Mouse (Mus musculus) neural tube, embryonic 13.5 days (tissue): Measurements from ENCODE around the gene Usp5. TPM values are rescaled to one million over a fixed set of nuclear protein-coding genes. Genes with fewer than 3 reads are reported as not detected.
"Not testable (repeated sequence)": the region's sequence is repeated elsewhere in the genome, so short reads cannot be mapped to it uniquely, and the experiment has no call there.

Experiments
- ATAC-seq: fragments of 200-750 bp; cut with Nextera tagmentation; 2 replicates; pipeline ENCODE4 v1.8.0; 2017; ENCODE audit warnings: low read depth, mild to moderate bottlenecking, moderate TSS enrichment, moderate library complexity
- H3K27ac ChIP-seq: fragments of 300-500 bp; sonication (generic); replicated peaks from 2 replicates; pipeline ENCODE4 v1.5.1; 2015; ENCODE audit warnings: moderate library complexity, mild to moderate bottlenecking, inconsistent platforms
- H3K27me3 ChIP-seq: fragments of 300-500 bp; sonication (generic); 2 replicates; pipeline ENCODE4 v1.6.1; 2015; ENCODE audit warnings: mild to moderate bottlenecking, inconsistent platforms
- H3K36me3 ChIP-seq: fragments of 300-500 bp; sonication (generic); 2 replicates; pipeline ENCODE4 v1.6.1; 2015; ENCODE audit warnings: mild to moderate bottlenecking, inconsistent platforms
- H3K4me1 ChIP-seq: fragments of 300-500 bp; sonication (generic); replicated peaks from 2 replicates; pipeline ENCODE4 v1.6.1; 2015; ENCODE audit warnings: inconsistent platforms
- H3K4me2 ChIP-seq: fragments of 300-500 bp; sonication (generic); 2 replicates; pipeline ENCODE4 v1.6.1; 2015; ENCODE audit warnings: inconsistent platforms, mild to moderate bottlenecking, moderate library complexity
- H3K4me3 ChIP-seq: fragments of 300-500 bp; sonication (generic); 2 replicates; pipeline ENCODE4 v1.5.1; 2015; ENCODE audit warnings: mild to moderate bottlenecking, inconsistent platforms
- H3K9ac ChIP-seq: fragments of 300-500 bp; sonication (generic); 2 replicates; pipeline ENCODE4 v1.6.1; 2015; ENCODE audit warnings: moderate library complexity, mild to moderate bottlenecking, inconsistent platforms
- H3K9me3 ChIP-seq: fragments of 300-500 bp; sonication (generic); 2 replicates; pipeline ENCODE4 v1.6.1; 2016; ENCODE audit warnings: inconsistent platforms
- WGBS: fragments of 180-500 bp; shearing (Covaris S2); methylation state at CpG from one replicate; pipeline ENCODE4 v1.1.7; 2015; 5-methylcytosine and 5-hydroxymethylcytosine counted together
- polyA plus RNA-seq: library from polyadenylated mRNA; unstranded; fragments of >200 nt; fragmentation: Nextera tagmentation; extraction: Ambion mirVana; gene quantifications from 2 replicates; pipeline ENCODE4 v1.2.1, GENCODE M21; 2015

Gene Usp5
- polyA plus RNA-seq, 1 experiment from 2014 or later, result 176 TPM

DNA sequence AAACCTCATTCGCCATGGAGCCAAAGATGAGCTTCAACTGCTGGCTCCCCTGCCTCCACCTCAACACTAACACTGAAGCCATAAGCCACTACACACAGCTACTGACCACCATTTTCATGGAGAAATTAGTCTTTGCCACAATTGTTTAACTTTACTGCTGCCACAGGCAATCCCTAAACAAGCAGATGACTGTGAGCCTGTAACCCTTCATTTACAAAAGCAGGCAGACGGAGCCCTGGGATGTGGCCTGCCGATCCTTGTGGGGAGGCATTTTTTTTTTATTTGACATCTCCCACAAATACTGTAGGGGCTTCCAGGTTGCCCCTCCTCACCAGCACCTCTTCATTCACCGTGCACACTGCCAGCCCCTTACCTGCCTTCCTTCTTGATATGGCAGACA lies 12.7 kb downstream of the Usp5 start:
- Histone ChIP-seq H3K9ac (no peak overlapping the region), H3K9me3 (no peaks in the 10 kb centered on the region), H3K27ac (no peak overlapping the region), H3K4me2 (no peak overlapping the region), H3K36me3 (peaks cover 76% of the 10 kb centered on the region), H3K4me3 (no peak overlapping the region), H3K4me1 (peaks cover 32% of the 10 kb centered on the region), H3K27me3 (no peaks in the 10 kb centered on the region)
- 91% methylated on average over 4 of the region's 4 CpGs for WGBS
- ATAC-seq, result no peak

DNA sequence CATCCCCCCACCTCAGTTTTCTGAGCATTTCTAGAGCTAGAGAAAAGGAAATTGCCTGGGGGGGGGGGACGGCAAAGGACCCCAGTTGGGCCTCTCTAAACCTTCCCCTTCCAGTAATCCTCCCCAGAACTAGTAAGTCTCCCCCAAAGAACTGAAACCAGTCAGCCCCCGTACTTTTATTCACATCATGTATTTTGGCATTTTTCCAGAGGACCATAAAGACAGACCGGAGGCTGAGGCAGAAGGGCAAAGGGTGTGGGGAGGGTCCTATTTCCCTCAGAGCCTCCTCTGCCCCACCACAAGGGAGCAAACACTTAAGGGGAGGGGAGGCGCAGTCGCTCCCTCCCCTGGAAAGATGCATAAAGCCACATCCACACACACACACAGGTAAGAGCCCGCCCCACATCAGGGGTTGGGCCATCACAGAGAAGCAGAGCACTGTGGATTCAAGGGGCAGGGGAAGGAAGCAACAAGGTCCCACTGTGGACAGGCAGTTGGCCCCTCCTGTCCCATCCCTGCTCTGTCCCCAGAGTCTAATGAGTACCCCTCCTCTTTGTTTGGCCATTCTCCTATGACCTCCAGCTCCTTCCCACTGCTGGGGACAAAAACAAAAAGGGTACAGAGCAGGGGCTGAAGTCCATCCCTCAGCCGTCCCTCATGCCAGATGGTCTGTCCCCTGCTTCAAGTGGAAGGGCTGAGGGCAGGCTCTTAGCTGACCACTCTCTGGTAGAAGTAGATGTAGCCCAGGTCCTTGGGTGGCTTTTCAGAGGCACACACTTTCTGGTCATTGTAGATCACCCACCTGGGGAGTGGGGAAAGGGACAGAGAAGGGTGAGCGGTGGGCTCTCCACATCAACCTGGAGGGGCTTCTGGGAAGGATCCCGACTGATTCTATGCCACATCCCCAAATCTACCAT lies 14.2 kb downstream of the Usp5 start:
- Histone ChIP-seq H3K4me2 (peak overlapping the region; percentile 81), H3K4me3 (no peak overlapping the region), H3K9me3 (no peaks in the 10 kb centered on the region), H3K9ac (0 out of 2 replicates have a peak overlapping the region, but pooled peaks have one; percentile 17), H3K27ac (no peak overlapping the region; the same call in 1 of the 2 replicates), H3K27me3 (no peaks in the 10 kb centered on the region), H3K36me3 (peaks cover 74% of the 10 kb centered on the region), H3K4me1 (peaks cover 34% of the 10 kb centered on the region)
- ATAC-seq, result no peak; the same call in 1 of the 2 replicates
- 65% methylated on average over 9 of the region's 9 CpGs for WGBS

DNA sequence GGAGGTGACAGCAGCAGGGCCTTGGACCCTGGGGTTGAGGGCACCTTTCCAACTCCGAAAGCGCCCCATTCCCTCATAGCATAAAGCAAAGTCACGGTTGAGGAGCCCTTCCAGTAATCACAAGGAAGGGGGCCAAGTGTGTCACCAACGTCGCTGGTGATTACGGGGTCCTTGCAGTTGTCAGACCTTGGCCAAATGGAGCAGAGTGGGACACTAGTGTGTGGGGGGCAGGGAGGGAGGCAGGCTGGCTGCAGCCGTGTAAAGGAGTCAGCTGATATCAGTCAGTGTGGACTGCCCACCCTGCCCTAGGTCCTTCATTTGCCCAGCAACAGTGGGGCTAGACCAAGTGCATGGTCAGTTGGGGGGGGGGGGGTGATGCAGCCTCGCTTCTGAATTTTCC lies 14.8 kb downstream of the Usp5 start:
- Histone ChIP-seq H3K9ac (peak overlapping the region; percentile 85), H3K4me1 (peaks cover 41% of the 10 kb centered on the region), H3K9me3 (no peaks in the 10 kb centered on the region), H3K27me3 (no peaks in the 10 kb centered on the region), H3K27ac (peak overlapping the region; percentile 86), H3K36me3 (peaks cover 67% of the 10 kb centered on the region), H3K4me2 (peak overlapping the region; percentile 81), H3K4me3 (peak overlapping the region; percentile 58)
- WGBS, result 50% methylated on average over 8 of the region's 8 CpGs
- peak; percentile 42 for ATAC-seq

DNA sequence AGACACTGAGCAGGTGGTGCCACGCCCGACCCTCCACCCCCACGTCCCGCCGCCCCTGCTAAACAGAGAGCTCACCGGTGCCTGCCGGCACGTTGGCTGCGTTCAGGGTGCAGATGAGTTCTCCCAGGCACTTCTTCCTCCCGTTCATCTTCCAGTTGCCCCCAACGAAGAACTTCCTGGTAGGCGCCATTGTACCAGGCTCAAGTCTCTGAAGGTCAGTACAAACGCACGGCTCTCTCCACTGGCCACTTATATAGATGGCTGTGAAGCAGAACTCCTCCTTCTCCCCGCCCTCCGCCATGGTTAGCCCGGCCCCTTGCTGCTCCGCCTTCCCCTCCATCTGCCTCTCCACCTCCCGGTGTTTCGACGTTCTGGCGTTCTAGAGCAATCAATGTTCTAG lies 15.4 kb downstream of the Usp5 start, which contains the start of gene Tpi1:
Gene Tpi1, minus strand, starts transcription at position 364 of the 400 bp plus-strand sequence.
- Histone ChIP-seq H3K9me3 (no peaks in the 10 kb centered on the region), H3K4me2 (peak within 1 kb of the TSS; percentile 81), H3K36me3 (peaks cover 62% of the 10 kb centered on the region), H3K27me3 (no peaks in the 10 kb centered on the region), H3K4me3 (peak within 1 kb of the TSS; percentile 58), H3K9ac (peak within 1 kb of the TSS; percentile 85), H3K4me1 (peaks cover 46% of the 10 kb centered on the region), H3K27ac (peak within 1 kb of the TSS; percentile 86)
- 0% methylated on average over 22 of the region's 22 CpGs for WGBS
- ATAC-seq, result peak; percentile 87

DNA sequence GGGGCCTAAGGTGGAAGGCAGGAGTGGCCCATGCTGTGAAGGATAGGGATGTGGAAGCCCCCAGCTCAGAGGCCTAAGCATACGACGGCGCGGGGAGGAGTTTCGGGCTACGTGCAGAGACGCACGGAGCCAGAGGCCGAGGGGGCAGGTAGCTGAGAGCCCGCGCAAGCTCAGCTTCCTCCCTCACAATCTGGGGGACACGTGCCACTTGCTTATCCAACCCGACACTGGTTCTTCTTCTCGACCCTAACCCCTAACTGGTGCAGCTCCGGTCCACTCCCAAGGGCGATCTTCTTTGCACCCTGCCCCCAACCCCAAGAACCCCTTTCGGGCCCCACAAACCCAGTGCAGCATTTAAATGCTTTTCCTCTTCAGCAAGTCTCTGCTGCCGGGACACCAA lies 15.8 kb downstream of the Usp5 start:
- H3K9ac ChIP-seq, result peak overlapping the region; percentile 85
- no peaks in the 10 kb centered on the region for H3K27me3 ChIP-seq
- peak overlapping the region; percentile 81 for H3K4me2 ChIP-seq
- peak overlapping the region; percentile 86 for H3K27ac ChIP-seq
- peaks cover 51% of the 10 kb centered on the region for H3K4me1 ChIP-seq
- peak; percentile 78 for ATAC-seq
- WGBS, result 0% methylated on average over 18 of the region's 18 CpGs
- peak overlapping the region; percentile 58 for H3K4me3 ChIP-seq
- H3K9me3 ChIP-seq, result no peaks in the 10 kb centered on the region
- H3K36me3 ChIP-seq, result peaks cover 58% of the 10 kb centered on the region

DNA sequence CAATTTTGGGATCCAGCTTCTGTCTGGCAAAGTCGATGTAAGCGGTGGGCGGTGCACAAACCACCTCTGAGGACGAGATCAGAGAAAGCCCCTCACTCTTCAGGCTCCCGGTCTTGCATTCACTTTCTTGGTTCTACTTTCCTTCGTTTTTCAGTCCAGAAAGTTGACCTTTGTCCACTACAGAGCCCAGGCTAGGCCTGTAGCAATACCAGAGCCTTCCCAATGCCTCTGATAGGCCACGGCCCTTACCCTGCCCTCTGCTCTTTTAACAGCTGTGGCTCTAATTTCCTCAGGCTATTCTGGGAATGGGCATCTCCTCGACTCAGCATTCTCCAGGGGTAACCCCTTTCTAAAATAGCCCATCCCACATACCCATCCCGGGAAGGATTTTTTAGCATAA lies 16.4 kb downstream of the Usp5 start:
- peak overlapping the region; percentile 58 for H3K4me3 ChIP-seq
- H3K9ac ChIP-seq, result peak overlapping the region; percentile 85
- peaks cover 56% of the 10 kb centered on the region for H3K4me1 ChIP-seq
- 21% methylated on average over 9 of the region's 9 CpGs for WGBS
- H3K9me3 ChIP-seq, result no peaks in the 10 kb centered on the region
- ATAC-seq, result no peak
- peaks cover 51% of the 10 kb centered on the region for H3K36me3 ChIP-seq
- no peaks in the 10 kb centered on the region for H3K27me3 ChIP-seq
- peak overlapping the region; percentile 86 for H3K27ac ChIP-seq
- peak overlapping the region; percentile 81 for H3K4me2 ChIP-seq

DNA sequence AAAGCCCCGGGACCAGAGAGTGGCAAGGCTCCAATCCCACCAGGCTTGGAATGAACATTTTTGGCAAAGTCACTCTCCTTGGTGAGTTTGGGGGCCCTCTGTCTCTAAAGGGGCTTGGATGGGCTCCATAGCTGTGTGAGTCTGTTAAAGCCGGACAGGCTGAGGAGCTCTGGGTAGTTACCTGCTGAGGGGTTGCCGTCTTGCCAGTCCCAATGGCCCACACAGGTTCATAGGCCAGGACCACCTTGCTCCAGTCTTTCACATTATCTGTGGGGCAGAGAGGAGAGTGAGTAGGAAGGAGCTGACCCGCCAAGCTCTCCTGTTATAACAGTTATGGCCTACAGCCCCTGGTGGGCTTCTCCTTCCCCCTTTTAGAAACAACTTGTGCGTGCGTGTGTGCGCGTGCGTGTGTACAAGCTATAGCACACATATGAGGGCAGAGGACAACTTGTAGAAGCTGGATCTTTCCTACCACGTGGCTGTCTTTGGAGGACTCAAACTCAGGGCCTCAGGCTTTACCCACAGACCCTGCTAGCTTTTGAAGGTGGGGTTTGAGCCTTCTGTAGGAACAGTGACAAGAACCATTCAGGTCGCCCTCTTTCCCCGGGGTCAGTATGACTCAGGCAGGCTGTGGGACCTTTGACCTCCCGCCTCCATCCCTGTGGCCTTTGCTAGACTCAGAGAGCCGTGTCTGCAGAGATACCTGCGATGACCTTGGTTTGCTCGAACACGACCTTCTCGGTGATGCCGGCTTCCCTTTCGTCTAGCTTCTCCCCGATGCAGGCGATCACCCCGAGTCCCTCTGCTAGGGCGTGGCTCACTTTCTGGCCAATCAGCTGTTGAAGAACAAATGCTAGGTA lies 17.4 kb downstream of the Usp5 start:
- Histone ChIP-seq H3K4me3 (peak overlapping the region; percentile 58), H3K4me1 (peaks cover 56% of the 10 kb centered on the region), H3K27ac (no peak overlapping the region), H3K27me3 (no peaks in the 10 kb centered on the region), H3K4me2 (peak overlapping the region; percentile 81), H3K36me3 (peaks cover 42% of the 10 kb centered on the region), H3K9ac (peak overlapping the region; percentile 85), H3K9me3 (no peaks in the 10 kb centered on the region)
- WGBS, result 88% methylated on average over 24 of the region's 24 CpGs
- ATAC-seq, result no peak

DNA sequence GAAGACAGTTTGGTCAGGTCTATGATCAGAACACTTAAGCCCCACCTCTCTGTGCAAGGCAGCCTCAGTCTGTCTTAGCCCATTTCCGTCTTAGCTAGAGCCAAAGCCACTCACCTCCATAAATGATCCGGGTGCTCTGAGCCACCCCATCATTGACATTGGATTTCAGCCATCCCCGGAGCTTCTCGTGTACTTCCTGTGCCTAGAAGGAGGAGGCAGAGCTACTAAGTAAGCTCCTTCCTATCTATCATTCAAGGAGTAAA lies 17.9 kb downstream of the Usp5 start:
- Histone ChIP-seq H3K4me3 (no peak overlapping the region), H3K27ac (no peak overlapping the region), H3K4me2 (no peak overlapping the region), H3K27me3 (no peaks in the 10 kb centered on the region), H3K36me3 (peaks cover 36% of the 10 kb centered on the region), H3K9me3 (no peaks in the 10 kb centered on the region), H3K9ac (no peak overlapping the region), H3K4me1 (peaks cover 59% of the 10 kb centered on the region)
- WGBS, result 86% methylated on average over 4 of the region's 4 CpGs
- ATAC-seq, result no peak

DNA sequence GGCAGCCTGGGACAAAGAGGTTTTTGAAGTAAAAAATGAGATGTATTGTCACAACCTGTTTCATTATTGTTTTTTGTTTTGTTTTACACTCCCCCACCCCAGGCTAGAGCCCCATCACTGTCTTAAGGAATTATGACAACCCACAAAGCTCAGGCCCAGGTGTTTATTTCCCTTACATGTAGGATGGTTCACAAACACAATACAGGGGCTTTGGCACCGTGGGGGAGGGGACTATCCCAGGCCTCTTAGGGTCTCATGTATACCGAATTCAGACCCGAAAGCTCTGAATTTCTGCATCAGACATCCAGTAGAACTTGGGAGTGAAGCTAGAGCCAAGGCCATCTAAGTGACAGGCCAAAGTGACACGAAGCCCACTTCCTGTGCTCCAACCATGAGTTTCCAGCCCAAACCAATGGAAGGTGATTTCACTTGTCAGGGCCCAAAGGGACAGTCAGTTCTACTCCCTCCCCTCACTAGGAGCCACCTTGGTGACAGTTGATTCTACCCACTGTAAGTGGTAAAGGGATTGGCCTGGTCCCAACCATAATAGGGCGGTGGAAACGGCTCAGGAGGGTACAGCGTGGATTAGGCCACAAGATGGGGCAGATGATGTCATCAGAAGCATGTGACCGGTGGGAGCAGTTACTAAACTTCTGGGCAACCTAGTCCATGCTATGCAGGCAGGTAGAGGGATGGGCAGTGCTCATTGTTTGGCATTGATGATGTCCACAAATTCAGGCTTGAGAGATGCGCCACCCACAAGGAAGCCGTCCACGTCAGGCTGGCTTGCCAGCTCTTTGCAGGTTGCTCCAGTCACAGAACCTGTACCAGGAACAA lies 18.5 kb downstream of the Usp5 start:
- H3K9me3 ChIP-seq, H3K27me3 ChIP-seq, H3K4me3 ChIP-seq, ATAC-seq, H3K27ac ChIP-seq: not testable (repeated sequence)
- Histone ChIP-seq H3K4me2 (peak overlapping the region; percentile 92; the same call in 1 of the 2 replicates), H3K36me3 (peaks cover 31% of the 10 kb centered on the region), H3K4me1 (peaks cover 64% of the 10 kb centered on the region), H3K9ac (peak overlapping the region; percentile 1; the same call in 1 of the 2 replicates)
- 86% methylated on average over 11 of the region's 11 CpGs for WGBS

DNA sequence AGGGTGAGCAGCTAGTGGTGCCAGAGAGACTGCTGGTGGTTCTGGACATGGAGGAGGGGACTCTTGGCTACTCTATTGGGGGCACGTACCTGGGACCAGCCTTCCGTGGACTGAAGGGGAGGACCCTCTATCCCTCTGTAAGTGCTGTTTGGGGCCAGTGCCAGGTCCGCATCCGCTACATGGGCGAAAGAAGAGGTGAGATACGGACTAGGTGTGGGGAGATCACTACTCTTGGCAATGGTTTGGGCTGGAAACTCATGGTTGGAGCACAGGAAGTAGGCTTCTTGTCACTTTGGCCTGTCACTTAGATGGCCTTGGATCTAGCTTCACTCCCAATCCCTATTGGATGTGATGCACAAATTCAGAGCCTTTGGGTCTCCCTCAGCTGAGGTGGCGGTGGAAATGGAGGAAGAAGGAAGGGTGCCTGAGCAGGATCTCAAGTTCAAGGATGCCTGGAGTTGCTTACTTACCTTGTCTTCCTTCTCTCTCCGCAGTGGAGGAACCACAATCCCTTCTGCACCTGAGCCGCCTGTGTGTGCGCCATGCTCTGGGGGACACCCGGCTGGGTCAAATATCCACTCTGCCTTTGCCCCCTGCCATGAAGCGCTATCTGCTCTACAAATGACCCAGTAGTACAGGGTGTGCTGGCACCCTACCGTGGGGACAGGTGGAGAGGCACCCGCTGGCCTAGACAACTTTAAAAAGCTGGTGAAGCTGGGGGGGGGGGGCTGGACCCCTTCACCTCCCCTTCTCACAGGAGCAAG lies 19.3 kb downstream of the Usp5 start:
- Histone ChIP-seq H3K4me2 (peak overlapping the region; percentile 92), H3K4me1 (peaks cover 68% of the 10 kb centered on the region), H3K4me3 (peak overlapping the region; percentile 50), H3K27ac (0 out of 2 replicates have a peak overlapping the region, but pooled peaks have one; percentile 14), H3K27me3 (no peaks in the 10 kb centered on the region), H3K9ac (peak overlapping the region; percentile 75), H3K36me3 (peaks cover 22% of the 10 kb centered on the region), H3K9me3 (no peaks in the 10 kb centered on the region)
- WGBS, result 46% methylated on average over 14 of the region's 14 CpGs
- ATAC-seq, result 0 out of 2 replicates have a peak, but pooled peaks have one; percentile 0
